Mouse (Mus musculus) CH12.LX (cell line): ENCODE results near the gene Gm597.

Experiments used
- CHD1 ChIP-seq: IDR thresholded peaks from 2 replicates; pipeline ENCODE4 v1.6.1; 2012; ENCODE audit warnings: low read depth, low read length, improper control_type of control experiment, inconsistent platforms
- EP300 ChIP-seq: IDR thresholded peaks from 2 replicates; pipeline ENCODE4 v1.6.1; 2011; ENCODE audit warnings: low read length, improper control_type of control experiment
- GABPA ChIP-seq: IDR thresholded peaks from 2 replicates; pipeline ENCODE4 v1.6.1; 2012; ENCODE audit warnings: low read depth, low read length, improper control_type of control experiment, inconsistent platforms; ENCODE audit not compliant: insufficient replicate concordance
- MAZ ChIP-seq: IDR thresholded peaks from 2 replicates; pipeline ENCODE4 v1.6.1; 2012; ENCODE audit warnings: low read depth, mild to moderate bottlenecking, inconsistent platforms, low read length, improper control_type of control experiment, moderate library complexity
- SMC3 ChIP-seq: IDR thresholded peaks from 2 replicates; pipeline ENCODE4 v1.6.1; 2011; ENCODE audit warnings: low read depth, low read length, improper control_type of control experiment
- USF1 ChIP-seq: IDR thresholded peaks from 2 replicates; pipeline ENCODE4 v1.6.1; 2014; ENCODE audit warnings: low read depth, mild to moderate bottlenecking, inconsistent platforms, low read length, improper control_type of control experiment

DNA sequence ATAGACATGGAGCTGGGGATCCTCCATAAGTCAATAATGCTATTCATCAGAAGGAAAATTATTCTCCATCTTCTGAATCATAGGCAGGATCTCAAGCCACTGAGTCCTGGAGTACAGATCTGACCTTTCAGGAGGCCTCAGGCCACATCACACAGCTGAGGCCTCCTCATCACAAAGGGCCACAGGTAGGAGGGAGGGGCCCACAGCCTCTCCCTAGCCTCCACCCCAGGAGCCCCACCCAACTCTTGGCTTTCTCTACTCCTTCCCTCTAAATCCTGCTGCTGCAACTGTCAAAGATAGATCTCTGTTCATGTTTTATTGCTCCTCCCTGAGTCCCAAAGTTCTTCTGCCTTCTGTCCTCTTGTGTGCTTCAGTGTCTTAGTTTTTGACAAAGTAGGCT lies at the start of gene Gm597:
- TF ChIP-seq CHD1 (no peak), MAZ (no peak), EP300 (no peak), USF1 (no peak), GABPA (no peak), SMC3 (no peak)
